Mouse (Mus musculus) intestine, embryonic 14.5 days (tissue): ENCODE measurements around the gene Mab21l1. TPM values are rescaled to one million over a fixed set of nuclear protein-coding genes. Genes with fewer than 3 reads are reported as not detected.

Experiments used
- ATAC-seq: fragments of 200-750 bp; cut with Nextera tagmentation; replicated peaks from 2 replicates; pipeline ENCODE4 v1.8.0; 2017; ENCODE audit warnings: low read depth, moderate number of reproducible peaks, moderate TSS enrichment, moderate library complexity; ENCODE audit not compliant: low FRiP score, low TSS enrichment
- DNase-seq: peaks from one replicate; pipeline ENCODE4 v3.0.0-alpha.2; 2018; ENCODE audit warnings: low spot score
- H3K27ac ChIP-seq: fragments of 300-500 bp; sonication (generic); 2 replicates; pipeline ENCODE4 v1.5.1; 2014; ENCODE audit warnings: low read depth, mild to moderate bottlenecking, control low read depth
- H3K27me3 ChIP-seq: fragments of 300-500 bp; sonication (generic); replicated peaks from 2 replicates; pipeline ENCODE4 v1.6.1; 2014; ENCODE audit warnings: low read length, control low read depth; ENCODE audit not compliant: control insufficient read depth, insufficient read depth
- H3K36me3 ChIP-seq: fragments of 300-500 bp; sonication (generic); 2 replicates; pipeline ENCODE4 v1.6.1; 2014; ENCODE audit warnings: low read length, control low read depth; ENCODE audit not compliant: control insufficient read depth, insufficient read depth
- H3K4me1 ChIP-seq: fragments of 300-500 bp; sonication (generic); replicated peaks from 2 replicates; pipeline ENCODE4 v1.6.1; 2014; ENCODE audit warnings: low read length, control low read depth, mixed read lengths; ENCODE audit not compliant: control insufficient read depth, insufficient read depth
- H3K4me2 ChIP-seq: fragments of 300-500 bp; sonication (generic); 2 replicates; pipeline ENCODE4 v1.6.1; 2014; ENCODE audit warnings: low read length
- H3K4me3 ChIP-seq: fragments of 300-500 bp; sonication (generic); 2 replicates; pipeline ENCODE4 v1.5.1; 2014; ENCODE audit warnings: low read depth, low read length, control low read depth, mixed read lengths
- H3K9ac ChIP-seq: fragments of 300-500 bp; sonication (generic); 2 replicates; pipeline ENCODE4 v1.6.1; 2014; ENCODE audit warnings: mild to moderate bottlenecking, low read length
- H3K9me3 ChIP-seq: fragments of 300-500 bp; sonication (generic); 2 replicates; pipeline ENCODE4 v1.6.1; 2016; ENCODE audit warnings: low read length, control low read depth; ENCODE audit not compliant: control insufficient read depth
- WGBS: fragments of 180-500 bp; shearing (Covaris S2); extraction: QIAGEN DNeasy Blood & Tissue Kit; methylation state at CpG from one replicate; pipeline ENCODE4 v1.1.7; 2014; 5-methylcytosine and 5-hydroxymethylcytosine counted together
- polyA plus RNA-seq: library from polyadenylated mRNA; unstranded; fragments of >200 nt; fragmentation: Nextera tagmentation; extraction: Ambion mirVana; gene quantifications from 2 replicates; pipeline ENCODE4 v1.2.1, GENCODE M21; 2014

Gene Mab21l1
- polyA plus RNA-seq = 16.6 and 23.5 TPM in 2 replicates

DNA sequence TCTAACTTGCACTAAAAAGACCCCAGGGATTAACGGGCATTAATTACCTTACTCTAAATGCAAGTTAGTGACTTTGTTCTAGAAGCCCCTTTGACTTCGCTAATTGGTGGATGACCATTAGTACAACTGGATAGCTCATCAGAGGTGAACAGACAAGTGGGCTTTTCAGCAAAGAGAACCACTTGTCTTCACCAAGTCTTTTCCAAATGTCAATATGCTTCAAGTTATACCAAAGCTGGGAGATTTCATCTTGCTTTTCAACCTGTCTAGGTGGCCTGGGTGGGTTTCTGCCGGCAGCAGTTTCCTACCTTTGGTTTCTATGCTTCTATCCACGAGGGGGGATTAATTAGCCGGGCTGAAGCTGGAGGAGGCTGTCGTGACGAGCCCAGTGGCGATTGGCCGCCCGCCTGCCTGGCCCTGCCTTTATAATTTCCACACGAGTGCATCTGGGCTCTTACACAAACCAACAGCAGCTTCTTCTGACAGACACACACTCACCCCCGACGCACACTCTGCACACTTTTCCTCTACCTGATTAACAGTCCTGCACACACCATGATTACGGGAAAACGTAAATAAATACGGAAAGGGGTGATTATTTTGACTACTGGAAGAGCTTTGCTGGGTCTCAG, at the start of gene Mab21l1:
TSS of gene Mab21l1 (plus strand) at position 455 of the 632 bp plus-strand sequence.
- Histone ChIP-seq H3K4me2 (peak within 1 kb of the TSS; percentile 37), H3K9ac (peak within 1 kb of the TSS; percentile 31), H3K27ac (0 out of 2 replicates have a peak within 1 kb of the TSS, but pooled peaks have one; percentile 27), H3K36me3 (no peaks in the 10 kb centered on the region), H3K4me3 (peak within 1 kb of the TSS; percentile 29), H3K9me3 (no peaks in the 10 kb centered on the region), H3K27me3 (peaks cover 86% of the 10 kb centered on the region), H3K4me1 (peaks cover 10% of the 10 kb centered on the region; the same call in 1 of the 2 replicates)
- DNase-seq (peak; percentile 67), ATAC-seq (no peak)
- WGBS = 18% methylated on average over 16 of the region's 16 CpGs

DNA sequence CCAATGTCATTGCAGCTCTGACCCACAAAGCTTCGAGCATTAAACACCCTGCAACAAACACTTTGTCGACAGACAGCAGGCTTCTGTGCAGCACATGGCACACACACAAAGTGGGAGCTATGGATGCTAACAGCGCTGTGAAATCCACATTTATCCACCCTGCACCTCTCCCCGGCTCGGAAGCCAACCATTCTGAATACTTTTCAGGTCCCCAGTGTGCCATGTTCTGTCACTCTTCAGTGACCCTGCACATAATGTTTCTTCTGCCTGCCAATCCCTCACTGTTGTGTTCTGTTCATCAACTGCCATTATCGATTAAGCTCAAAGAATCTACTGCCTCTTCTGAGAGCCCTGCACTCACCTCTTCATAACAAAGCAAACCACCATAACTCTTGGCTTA, 48.6 kb upstream of the Mab21l1 start:
- H3K36me3 ChIP-seq = no peaks in the 10 kb centered on the region
- H3K9me3 ChIP-seq = no peaks in the 10 kb centered on the region
- no peak overlapping the region for H3K9ac ChIP-seq
- 78% methylated on average over 6 of the region's 6 CpGs for WGBS
- no peak overlapping the region for H3K27ac ChIP-seq
- no peak for DNase-seq
- no peaks in the 10 kb centered on the region for H3K4me1 ChIP-seq
- no peak overlapping the region for H3K4me2 ChIP-seq
- no peak overlapping the region for H3K4me3 ChIP-seq
- no peak for ATAC-seq
- H3K27me3 ChIP-seq = no peaks in the 10 kb centered on the region

DNA sequence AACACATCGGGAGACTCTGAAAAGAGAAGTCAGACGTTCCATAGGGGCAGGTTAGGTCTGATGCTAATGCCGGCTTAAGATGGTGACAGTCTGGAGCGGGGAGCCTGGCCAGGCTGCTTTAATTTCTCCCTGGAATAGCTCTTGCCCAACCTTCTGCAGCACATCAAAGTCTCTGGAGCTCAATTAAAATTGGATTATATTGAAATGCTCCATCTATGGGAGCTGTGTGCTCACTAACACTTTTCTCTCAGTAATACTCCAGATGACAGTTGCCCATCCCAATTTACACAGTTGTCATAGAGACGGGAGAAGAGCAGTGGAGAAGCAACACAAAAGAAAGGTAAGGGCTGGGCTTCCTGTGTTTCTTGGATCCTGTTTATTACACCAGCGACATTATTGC, 40.9 kb upstream of the Mab21l1 start:
- Histone ChIP-seq H3K27ac (no peak overlapping the region), H3K36me3 (no peaks in the 10 kb centered on the region), H3K4me2 (no peak overlapping the region), H3K27me3 (no peaks in the 10 kb centered on the region), H3K4me1 (no peaks in the 10 kb centered on the region), H3K9ac (no peak overlapping the region), H3K9me3 (no peaks in the 10 kb centered on the region), H3K4me3 (no peak overlapping the region)
- DNase-seq = no peak
- no peak for ATAC-seq
- 70% methylated on average over 6 of the region's 6 CpGs for WGBS

DNA sequence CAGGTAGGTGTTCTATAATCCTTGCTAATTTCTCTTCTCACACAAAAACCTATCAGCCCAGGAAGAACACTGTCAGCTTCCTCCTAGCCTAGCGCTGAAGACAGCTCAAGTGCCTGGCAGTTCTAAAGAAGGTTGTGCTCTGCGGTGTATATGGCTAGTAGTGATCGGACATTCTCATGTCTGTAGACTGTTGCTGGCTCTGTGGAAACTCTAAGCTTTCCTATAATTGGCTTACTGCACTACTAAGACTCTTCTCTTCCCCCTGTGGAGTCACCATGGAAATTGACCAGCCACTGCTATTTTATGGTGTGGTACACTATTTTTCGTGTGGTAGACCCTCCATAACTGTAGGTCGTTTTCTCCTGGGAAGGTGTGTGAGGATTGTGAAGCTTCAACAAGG, 40.1 kb upstream of the Mab21l1 start:
- Histone ChIP-seq H3K9me3 (no peaks in the 10 kb centered on the region), H3K27ac (no peak overlapping the region), H3K4me2 (no peak overlapping the region), H3K4me1 (no peaks in the 10 kb centered on the region), H3K36me3 (no peaks in the 10 kb centered on the region), H3K9ac (no peak overlapping the region), H3K27me3 (no peaks in the 10 kb centered on the region), H3K4me3 (no peak overlapping the region)
- WGBS = 81% methylated on average over 5 of the region's 5 CpGs
- DNase-seq (no peak), ATAC-seq (no peak)

DNA sequence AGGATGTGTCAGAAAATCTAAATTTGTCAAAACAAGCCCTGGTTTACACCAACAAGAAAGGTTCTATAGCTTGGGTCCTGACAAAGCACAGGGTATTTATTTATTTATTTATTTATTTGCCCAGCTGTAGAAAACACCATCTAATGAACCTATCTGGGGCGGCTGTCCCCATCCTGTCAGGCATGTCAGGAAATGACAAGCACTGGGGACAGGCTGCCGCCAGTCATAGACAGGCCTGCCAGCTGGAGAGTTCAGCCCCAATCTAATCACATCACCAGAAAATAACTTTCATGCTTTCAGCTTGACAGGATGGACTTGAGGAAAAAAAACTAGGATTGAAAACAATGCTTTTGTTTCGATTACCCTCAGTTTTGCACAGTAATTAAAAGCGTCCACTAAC, 39.7 kb upstream of the Mab21l1 start:
- ATAC-seq = no peak
- H3K36me3 ChIP-seq = no peaks in the 10 kb centered on the region
- H3K27me3 ChIP-seq = no peaks in the 10 kb centered on the region
- no peaks in the 10 kb centered on the region for H3K4me1 ChIP-seq
- H3K9me3 ChIP-seq = no peaks in the 10 kb centered on the region
- H3K4me2 ChIP-seq = no peak overlapping the region
- DNase-seq = no peak
- H3K27ac ChIP-seq = no peak overlapping the region
- no peak overlapping the region for H3K4me3 ChIP-seq
- 75% methylated on average over 4 of the region's 4 CpGs for WGBS
- H3K9ac ChIP-seq = no peak overlapping the region

DNA sequence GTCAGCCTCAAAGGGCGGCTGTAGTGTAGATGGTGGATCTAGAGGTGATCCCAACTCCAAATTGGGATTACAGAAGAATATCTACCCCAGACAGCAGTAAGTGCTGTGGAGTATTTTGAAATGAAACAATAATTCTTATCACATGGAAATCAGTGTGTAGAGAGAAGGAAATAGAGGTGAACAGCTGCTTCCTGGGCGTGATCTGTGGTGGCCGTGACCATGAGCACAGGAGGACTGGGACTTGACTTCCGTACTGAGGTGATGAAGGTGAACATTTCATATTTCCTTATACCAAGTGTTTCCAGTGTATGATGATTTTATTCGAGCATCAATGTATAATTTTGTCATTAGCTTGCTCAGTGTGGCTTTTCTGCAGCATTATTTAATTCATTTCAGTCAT, 38.4 kb upstream of the Mab21l1 start:
- ATAC-seq (no peak), DNase-seq (no peak)
- Histone ChIP-seq H3K27me3 (no peaks in the 10 kb centered on the region), H3K27ac (no peak overlapping the region), H3K9me3 (no peaks in the 10 kb centered on the region), H3K4me1 (no peaks in the 10 kb centered on the region), H3K9ac (no peak overlapping the region), H3K36me3 (no peaks in the 10 kb centered on the region), H3K4me2 (no peak overlapping the region), H3K4me3 (no peak overlapping the region)
- WGBS = 81% methylated on average over 5 of the region's 5 CpGs

DNA sequence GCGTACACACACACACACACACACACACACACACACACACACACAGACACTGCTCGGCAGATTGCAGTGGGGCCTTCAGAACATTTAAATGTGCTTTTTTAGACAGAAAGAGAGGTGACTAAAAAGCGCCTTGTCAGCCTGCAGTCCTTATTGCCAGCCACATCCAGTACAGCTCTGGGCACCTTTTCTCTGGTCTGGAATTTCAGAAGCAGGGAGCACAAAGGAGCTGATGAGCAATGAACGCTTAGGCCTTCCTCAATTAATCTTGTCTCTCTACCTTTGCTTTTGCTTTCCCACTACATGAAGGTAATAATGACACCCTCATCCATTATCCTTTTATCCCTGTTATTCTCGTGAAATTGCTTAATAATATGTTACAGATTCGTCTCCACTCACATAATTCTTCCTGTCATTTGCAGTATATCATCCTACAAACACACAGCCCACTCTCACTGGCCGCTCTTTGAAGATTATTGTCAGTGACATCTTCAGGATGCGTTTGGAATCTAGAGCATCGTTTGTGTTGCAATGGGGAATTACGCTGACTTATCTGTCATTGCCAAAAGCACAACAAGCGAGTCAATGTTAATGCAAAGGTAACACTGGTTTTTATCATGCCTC, 31.8 kb upstream of the Mab21l1 start:
- Histone ChIP-seq H3K9me3 (no peaks in the 10 kb centered on the region), H3K4me3 (no peak overlapping the region), H3K4me2 (no peak overlapping the region), H3K4me1 (no peaks in the 10 kb centered on the region), H3K36me3 (no peaks in the 10 kb centered on the region), H3K27me3 (no peaks in the 10 kb centered on the region), H3K9ac (no peak overlapping the region), H3K27ac (no peak overlapping the region)
- WGBS = 57% methylated on average over 11 of the region's 11 CpGs
- DNase-seq (no peak), ATAC-seq (no peak)

DNA sequence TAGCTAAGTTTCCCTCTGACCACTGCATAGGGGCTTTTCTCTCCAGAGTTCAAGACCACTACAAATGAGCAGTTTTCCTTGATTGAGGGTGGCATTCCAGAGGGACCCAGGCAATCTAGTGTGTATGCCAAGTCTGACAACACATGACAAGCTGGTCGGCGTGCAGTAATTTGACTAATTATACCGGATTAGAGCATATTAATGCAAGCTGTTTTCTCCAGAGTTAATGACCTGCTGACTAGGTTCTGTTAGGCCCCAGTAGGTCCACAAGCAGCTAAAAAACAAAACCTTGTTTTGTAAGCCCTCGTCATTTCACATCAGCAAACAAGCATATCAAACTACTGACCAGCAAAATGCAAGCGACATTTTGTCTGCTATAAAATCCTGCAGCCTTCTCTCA, 30.9 kb upstream of the Mab21l1 start:
- no peak for DNase-seq
- peaks cover 2% of the 10 kb centered on the region; the same call in 1 of the 2 replicates for H3K4me1 ChIP-seq
- H3K9me3 ChIP-seq = no peaks in the 10 kb centered on the region
- no peak overlapping the region for H3K4me3 ChIP-seq
- H3K27me3 ChIP-seq = no peaks in the 10 kb centered on the region
- H3K27ac ChIP-seq = no peak overlapping the region
- H3K4me2 ChIP-seq = no peak overlapping the region
- ATAC-seq = no peak
- 68% methylated on average over 5 of the region's 5 CpGs for WGBS
- no peaks in the 10 kb centered on the region for H3K36me3 ChIP-seq
- H3K9ac ChIP-seq = no peak overlapping the region

DNA sequence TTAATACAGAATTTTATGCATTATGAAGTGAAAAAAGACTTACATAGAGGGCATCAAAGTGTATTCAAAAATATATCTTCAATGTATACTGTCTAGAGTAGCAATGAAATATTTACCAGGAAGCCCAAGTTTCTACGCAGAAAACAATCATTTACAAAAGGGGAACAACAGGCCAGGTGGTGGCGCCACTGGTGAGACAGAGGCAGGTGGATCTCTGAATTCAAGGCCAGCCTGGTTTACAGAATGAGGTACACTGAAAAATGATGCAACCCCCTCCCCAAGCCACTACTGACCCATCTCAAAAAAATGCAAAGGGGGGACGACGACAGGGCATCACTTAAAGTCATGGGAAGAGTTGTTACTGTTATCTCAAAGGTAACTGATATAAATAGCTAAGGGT, 29.8 kb upstream of the Mab21l1 start:
- Histone ChIP-seq H3K9ac (no peak overlapping the region), H3K27ac (no peak overlapping the region), H3K9me3 (no peaks in the 10 kb centered on the region), H3K36me3 (no peaks in the 10 kb centered on the region), H3K4me3 (no peak overlapping the region), H3K4me2 (no peak overlapping the region), H3K4me1 (peaks cover 3% of the 10 kb centered on the region; the same call in 1 of the 2 replicates), H3K27me3 (no peaks in the 10 kb centered on the region)
- DNase-seq (no peak), ATAC-seq (no peak)
- 78% methylated on average over 4 of the region's 4 CpGs for WGBS
